Mouse (Mus musculus): ENCODE results near the gene Baiap3.

DNA sequence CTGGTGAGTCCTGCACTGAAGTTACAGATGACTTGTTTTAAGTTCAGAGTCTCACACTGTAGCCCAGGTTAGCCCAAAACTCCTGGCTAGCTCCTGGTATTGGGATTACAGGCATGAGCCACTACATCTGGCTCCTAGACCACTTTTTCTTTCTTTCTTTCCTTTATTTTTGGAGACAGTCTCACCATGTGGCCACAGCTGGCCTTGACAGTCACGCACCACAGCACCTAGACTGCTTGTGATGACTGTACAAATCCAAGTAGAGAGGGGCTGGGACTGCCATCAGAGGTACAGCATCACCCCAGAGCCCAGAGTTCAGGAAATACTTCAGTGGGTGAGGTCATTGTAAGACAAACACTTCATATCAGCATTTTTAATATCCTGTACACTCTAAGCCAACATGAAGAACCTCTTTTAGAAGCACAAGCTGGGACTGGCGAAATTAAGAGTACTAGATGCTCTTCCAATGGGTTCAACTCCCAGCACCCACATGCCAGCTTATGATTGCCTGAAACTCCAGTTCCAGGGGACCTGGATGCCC lies 14.7 kb upstream of the Baiap3 start:
- TF ChIP-seq CTCF (conservative IDR thresholded peaks at IDR 0.05; ENCODE audit: low read length), result no peak
- no peak for TF ChIP-seq NANOG (IDR thresholded peaks at IDR 0.05; ENCODE audit: borderline replicate concordance, low read length)
